Mouse (Mus musculus) forebrain, embryonic 15.5 days (tissue): ENCODE data around the gene Gdnf. TPM values are rescaled to one million over a fixed set of nuclear protein-coding genes. Genes with fewer than 3 reads are reported as not detected.

Experiments
- ATAC-seq: fragments of 200-750 bp; cut with Nextera tagmentation; replicated peaks from 2 replicates; pipeline ENCODE4 v1.8.0; 2017; ENCODE audit warnings: mild to moderate bottlenecking, moderate TSS enrichment, moderate library complexity
- H3K27ac ChIP-seq: fragments of 300-500 bp; sonication (generic); replicated peaks from 2 replicates; pipeline ENCODE4 v1.5.1; 2015; ENCODE audit warnings: mild to moderate bottlenecking, inconsistent platforms
- H3K27me3 ChIP-seq: fragments of 300-500 bp; sonication (generic); 2 replicates; pipeline ENCODE4 v1.6.1; 2015; ENCODE audit warnings: inconsistent platforms
- H3K36me3 ChIP-seq: fragments of 300-500 bp; sonication (generic); 2 replicates; pipeline ENCODE4 v1.6.1; 2015; ENCODE audit warnings: mild to moderate bottlenecking, inconsistent platforms
- H3K4me1 ChIP-seq: fragments of 300-500 bp; sonication (generic); 2 replicates; pipeline ENCODE4 v1.6.1; 2015; ENCODE audit warnings: inconsistent platforms
- H3K4me2 ChIP-seq: fragments of 300-500 bp; sonication (generic); replicated peaks from 2 replicates; pipeline ENCODE4 v1.6.1; 2015; ENCODE audit warnings: mild to moderate bottlenecking, inconsistent platforms
- H3K4me3 ChIP-seq: fragments of 300-500 bp; sonication (generic); 2 replicates; pipeline ENCODE4 v1.5.1; 2015; ENCODE audit warnings: mild to moderate bottlenecking, inconsistent platforms
- H3K9ac ChIP-seq: fragments of 300-500 bp; sonication (generic); replicated peaks from 2 replicates; pipeline ENCODE4 v1.6.1; 2015; ENCODE audit warnings: mild to moderate bottlenecking, inconsistent platforms
- H3K9me3 ChIP-seq: fragments of 300-500 bp; sonication (generic); 2 replicates; pipeline ENCODE4 v1.6.1; 2016; ENCODE audit warnings: inconsistent platforms
- WGBS: fragments of 180-500 bp; shearing (Covaris S2); methylation state at CpG from one replicate; pipeline ENCODE4 v1.1.7; 2015; ENCODE audit warnings: mixed read lengths; 5-methylcytosine and 5-hydroxymethylcytosine counted together
- polyA plus RNA-seq: library from polyadenylated mRNA; unstranded; fragments of >200 nt; fragmentation: Nextera tagmentation; extraction: Ambion mirVana; gene quantifications from 2 replicates; pipeline ENCODE4 v1.2.1, GENCODE M21; 2015

Gene Gdnf
- polyA plus RNA-seq, 1 experiment from 2014 or later = 0.06 TPM

DNA sequence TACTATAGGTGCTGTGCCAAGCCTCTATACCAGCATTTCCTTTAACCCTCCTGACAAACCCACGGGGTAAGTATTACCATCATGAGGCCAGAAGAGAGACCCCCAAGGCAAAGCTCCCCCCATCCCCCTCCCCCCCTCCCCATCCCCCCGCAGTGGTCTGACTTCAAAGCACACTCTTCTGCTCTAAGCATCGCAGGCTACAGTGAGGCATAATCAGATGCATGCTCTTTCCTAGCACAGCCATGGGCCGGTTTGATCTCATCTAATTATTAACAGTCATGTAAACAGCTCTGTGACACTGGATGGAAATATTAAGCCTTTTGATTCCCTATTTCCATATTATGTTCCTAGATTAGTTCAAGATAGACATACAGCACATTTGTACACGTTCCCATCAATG lies 61.8 kb downstream of the Gdnf start:
- no peak overlapping the region for H3K4me3 ChIP-seq
- no peak overlapping the region for H3K27ac ChIP-seq
- no peaks in the 10 kb centered on the region for H3K9me3 ChIP-seq
- H3K27me3 ChIP-seq = no peaks in the 10 kb centered on the region
- 80% methylated on average over 5 of the region's 5 CpGs for WGBS
- ATAC-seq = no peak
- H3K4me1 ChIP-seq = no peaks in the 10 kb centered on the region
- no peaks in the 10 kb centered on the region for H3K36me3 ChIP-seq
- no peak overlapping the region for H3K9ac ChIP-seq
- H3K4me2 ChIP-seq = no peak overlapping the region

DNA sequence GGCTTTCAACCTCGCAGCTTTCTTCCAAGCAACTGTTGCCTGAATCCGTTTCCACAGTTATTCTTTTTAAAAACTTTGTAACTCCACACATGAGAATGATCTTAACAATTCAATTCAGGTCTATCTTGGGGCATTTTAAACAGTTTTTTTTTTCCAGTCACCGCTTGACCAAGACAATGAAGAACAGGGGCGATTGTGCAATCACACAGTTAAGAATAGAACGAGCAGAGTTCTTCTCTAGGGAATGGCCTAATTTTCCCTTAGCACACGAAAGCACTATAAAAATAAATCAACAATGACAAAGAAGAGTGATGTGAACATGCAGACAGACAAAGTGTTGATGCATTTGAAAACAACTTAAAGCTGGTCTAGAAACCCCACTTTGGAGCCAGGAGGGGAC lies 65.2 kb downstream of the Gdnf start:
- H3K9me3 ChIP-seq = no peaks in the 10 kb centered on the region
- H3K4me3 ChIP-seq = no peak overlapping the region
- no peak overlapping the region for H3K4me2 ChIP-seq
- no peak overlapping the region for H3K27ac ChIP-seq
- no peak overlapping the region for H3K9ac ChIP-seq
- ATAC-seq = no peak
- no peaks in the 10 kb centered on the region for H3K27me3 ChIP-seq
- 71% methylated on average over 6 of the region's 6 CpGs for WGBS
- no peaks in the 10 kb centered on the region for H3K36me3 ChIP-seq
- no peaks in the 10 kb centered on the region; the same call in 1 of the 2 replicates for H3K4me1 ChIP-seq

DNA sequence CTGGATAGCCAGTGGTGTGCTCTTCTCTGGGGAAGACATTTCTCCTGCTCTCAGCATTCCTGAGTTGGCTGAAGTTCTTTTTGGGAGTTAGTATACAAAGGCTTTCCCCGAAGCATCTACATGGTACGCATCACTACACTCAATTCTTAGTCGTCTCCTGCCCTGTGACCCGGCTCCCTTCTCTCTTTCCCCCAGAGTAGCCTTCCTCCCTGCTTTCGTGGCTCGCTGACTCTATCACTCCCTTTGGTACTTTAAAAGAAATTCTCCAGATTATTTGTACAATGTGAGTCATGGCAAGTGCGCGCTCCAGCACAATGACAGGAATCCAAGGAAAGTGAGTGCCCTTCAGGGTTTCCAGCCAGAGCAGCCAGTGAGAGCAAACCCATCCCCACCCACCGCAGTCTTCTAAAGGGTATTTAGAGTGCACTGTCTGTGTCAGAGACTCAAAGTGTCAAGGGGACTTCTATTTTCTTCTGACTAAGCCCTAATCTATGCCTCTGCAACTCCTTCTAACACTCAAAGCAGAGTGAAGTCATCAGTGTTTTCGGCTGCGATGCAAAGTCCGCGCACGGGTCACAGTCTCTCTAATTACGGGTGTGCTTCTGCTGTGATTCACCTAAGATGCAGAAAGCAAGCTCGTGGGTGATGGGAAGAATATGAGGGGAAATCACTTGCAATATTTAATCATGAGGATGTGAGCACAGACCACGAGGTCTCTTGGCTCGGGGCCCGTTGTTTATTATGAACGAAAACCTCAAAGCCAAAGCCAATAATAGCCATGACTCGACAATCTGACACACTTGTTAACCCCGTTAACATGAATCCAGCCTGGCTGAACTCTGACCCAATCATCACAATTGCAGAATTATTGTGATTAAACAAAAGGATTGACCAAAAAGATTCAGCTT lies 67.2 kb downstream of the Gdnf start:
- Histone ChIP-seq H3K27me3 (no peaks in the 10 kb centered on the region), H3K27ac (no peak overlapping the region), H3K4me1 (no peaks in the 10 kb centered on the region; the same call in 1 of the 2 replicates), H3K9ac (no peak overlapping the region), H3K36me3 (no peaks in the 10 kb centered on the region), H3K4me3 (no peak overlapping the region), H3K4me2 (no peak overlapping the region), H3K9me3 (no peaks in the 10 kb centered on the region)
- no peak for ATAC-seq
- 60% methylated on average over 22 of the region's 22 CpGs for WGBS

DNA sequence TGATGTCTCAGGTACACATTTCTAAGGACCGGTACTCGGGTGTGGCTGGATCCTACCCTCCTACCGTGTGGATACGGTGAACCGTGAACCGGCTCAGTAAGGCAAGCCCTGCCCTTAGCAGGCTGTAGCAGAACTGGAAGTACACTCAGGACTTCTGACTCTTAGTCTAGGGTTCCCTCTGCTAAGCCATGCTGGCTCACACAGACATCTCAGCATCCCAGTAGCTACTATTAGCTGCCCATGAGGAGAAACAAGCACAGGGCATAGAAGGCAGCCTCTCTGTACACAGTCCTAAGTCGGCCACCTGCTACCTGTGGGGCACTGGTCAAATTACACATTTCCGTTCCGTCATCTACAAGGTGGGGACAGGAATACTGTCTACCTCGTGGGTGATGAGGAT lies 68.2 kb downstream of the Gdnf start:
- ATAC-seq = no peak
- Histone ChIP-seq H3K9me3 (no peaks in the 10 kb centered on the region), H3K9ac (no peak overlapping the region), H3K27me3 (no peaks in the 10 kb centered on the region), H3K27ac (no peak overlapping the region), H3K4me1 (no peaks in the 10 kb centered on the region; the same call in 1 of the 2 replicates), H3K4me3 (no peak overlapping the region), H3K4me2 (no peak overlapping the region), H3K36me3 (peaks cover 2% of the 10 kb centered on the region; the same call in 1 of the 2 replicates)
- WGBS = 90% methylated on average over 10 of the region's 10 CpGs

DNA sequence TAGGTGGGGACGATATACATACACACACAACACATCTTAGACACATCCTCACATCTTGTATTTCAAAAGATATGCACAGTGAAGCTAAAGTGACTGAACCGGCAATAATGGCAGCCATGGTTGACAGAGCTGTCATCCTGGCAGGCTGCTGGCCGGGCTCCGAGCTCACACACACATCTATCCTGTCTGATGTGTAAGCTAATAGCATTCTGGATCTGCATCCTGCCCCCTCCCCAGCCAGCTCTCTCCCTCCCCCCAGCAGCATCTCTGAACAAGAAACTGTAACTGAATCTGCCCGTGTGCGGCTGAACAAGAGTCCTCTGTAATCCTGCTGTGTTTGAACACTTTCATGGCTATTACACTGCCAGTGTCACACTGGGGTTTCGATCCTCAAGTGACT lies 69.3 kb downstream of the Gdnf start:
- H3K9ac ChIP-seq = no peak overlapping the region
- ATAC-seq = no peak
- H3K4me1 ChIP-seq = no peaks in the 10 kb centered on the region; the same call in 1 of the 2 replicates
- H3K4me3 ChIP-seq = no peak overlapping the region
- H3K9me3 ChIP-seq = no peaks in the 10 kb centered on the region
- no peak overlapping the region for H3K4me2 ChIP-seq
- no peak overlapping the region for H3K27ac ChIP-seq
- H3K36me3 ChIP-seq = peaks cover 5% of the 10 kb centered on the region; the same call in 1 of the 2 replicates
- H3K27me3 ChIP-seq = no peaks in the 10 kb centered on the region
- WGBS = 80% methylated on average over 7 of the region's 7 CpGs

DNA sequence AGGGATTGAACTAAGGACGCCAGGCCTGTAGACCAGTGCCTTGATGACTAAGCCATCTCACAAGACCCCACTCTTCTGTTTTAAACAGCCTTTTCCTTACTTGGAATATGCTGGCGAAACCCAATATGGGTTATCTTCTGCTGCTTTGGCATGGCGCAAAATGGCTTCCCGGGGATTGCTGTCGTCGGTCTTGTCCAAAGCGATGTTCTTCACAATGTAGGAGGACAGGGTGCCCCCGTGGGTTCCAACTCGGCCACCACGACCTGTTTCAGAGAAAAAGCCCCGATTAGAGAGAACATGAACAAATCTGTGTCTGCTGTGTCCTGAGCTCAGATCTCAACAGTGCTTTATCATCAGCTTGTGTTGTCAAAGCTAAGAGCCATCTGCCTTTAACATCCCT lies 73.5 kb downstream of the Gdnf start:
- no peak overlapping the region for H3K9ac ChIP-seq
- no peaks in the 10 kb centered on the region for H3K9me3 ChIP-seq
- ATAC-seq = no peak
- 93% methylated on average over 11 of the region's 11 CpGs for WGBS
- H3K4me2 ChIP-seq = no peak overlapping the region
- no peaks in the 10 kb centered on the region for H3K4me1 ChIP-seq
- H3K4me3 ChIP-seq = no peak overlapping the region
- H3K27me3 ChIP-seq = no peaks in the 10 kb centered on the region
- H3K36me3 ChIP-seq = peaks cover 5% of the 10 kb centered on the region; the same call in 1 of the 2 replicates
- no peak overlapping the region for H3K27ac ChIP-seq

DNA sequence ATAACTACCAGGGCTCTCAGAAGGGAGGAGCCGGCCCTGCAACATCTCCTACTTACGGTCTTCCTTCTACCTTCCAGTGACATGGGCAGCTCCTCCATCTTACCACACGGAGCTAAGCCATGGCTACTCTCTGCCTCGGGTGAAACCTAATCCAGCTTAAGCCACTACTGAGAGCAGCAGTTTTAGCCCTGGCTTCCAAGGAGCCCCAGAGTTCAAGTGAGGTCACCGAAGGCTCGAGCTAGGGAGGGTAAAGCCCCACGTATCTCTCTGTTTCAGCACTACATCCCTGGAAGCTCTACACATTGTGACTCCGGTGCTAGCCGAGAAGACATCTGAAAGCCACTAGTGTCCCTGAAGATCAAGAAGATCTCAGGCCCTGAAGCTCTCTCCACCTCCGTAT lies 74.5 kb downstream of the Gdnf start:
- Histone ChIP-seq H3K9ac (no peak overlapping the region), H3K36me3 (peaks cover 5% of the 10 kb centered on the region; the same call in 1 of the 2 replicates), H3K4me1 (no peaks in the 10 kb centered on the region), H3K27ac (no peak overlapping the region), H3K27me3 (no peaks in the 10 kb centered on the region), H3K4me2 (no peak overlapping the region), H3K9me3 (no peaks in the 10 kb centered on the region), H3K4me3 (no peak overlapping the region)
- WGBS = 70% methylated on average over 10 of the region's 10 CpGs
- ATAC-seq = no peak

DNA sequence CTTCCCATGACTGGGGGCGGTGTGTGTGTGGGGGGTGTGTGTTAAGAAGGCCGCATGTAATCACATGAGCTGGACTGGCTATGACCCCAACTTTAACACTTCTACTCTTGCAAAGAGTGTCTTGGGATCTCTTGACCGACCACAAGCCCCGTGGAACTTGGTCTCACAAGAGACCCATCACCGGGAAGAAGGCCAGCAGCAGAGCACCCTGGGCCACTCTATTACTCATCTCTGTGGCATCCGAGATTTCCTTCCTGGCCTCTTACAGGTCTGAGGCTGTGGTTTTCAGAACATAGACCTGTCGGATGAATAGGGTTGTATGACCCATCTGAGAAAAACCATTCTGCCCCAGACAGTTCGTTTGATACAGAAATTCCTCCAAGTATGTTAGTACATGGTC lies 75.9 kb downstream of the Gdnf start:
- no peak overlapping the region for H3K4me3 ChIP-seq
- H3K4me1 ChIP-seq = no peaks in the 10 kb centered on the region
- no peak overlapping the region for H3K27ac ChIP-seq
- H3K36me3 ChIP-seq = peaks cover 5% of the 10 kb centered on the region; the same call in 1 of the 2 replicates
- ATAC-seq = no peak
- H3K9me3 ChIP-seq = no peaks in the 10 kb centered on the region
- 94% methylated on average over 8 of the region's 8 CpGs for WGBS
- no peaks in the 10 kb centered on the region for H3K27me3 ChIP-seq
- no peak overlapping the region for H3K4me2 ChIP-seq
- H3K9ac ChIP-seq = no peak overlapping the region
